Comparison of ENCODE assay signal across 9 mouse cellular contexts in genomic region chr15:62500966-62501365, GRCm38 (mm10).
A peak's percentile ranks its signal among the peaks of the same experiment; 100 is the strongest.
DNase-seq lines count a peak whose midpoint lies in the region; ATAC-seq lines count a peak whose summit lies in the region.
"Had no signal": no experiment of that assay in that cellular context is flagged by ENCODE, and none has a peak within 500 bp of the region (broad histone marks: within the 10 kb centered on the region; RNA-seq: fewer than 3 reads in every experiment).

No protein-coding gene starts in this region.

- H3K27me3 ChIP-seq in heart, embryonic 12.5 days (replicated peaks), result no peaks in the 10 kb centered on the region
- no peaks in the 10 kb centered on the region for H3K27me3 ChIP-seq in forebrain, embryonic 15.5 days

- no peak for ATAC-seq in heart, embryonic 12.5 days (ENCODE audit: insufficient number of reproducible peaks, low FRiP score)
- ATAC-seq in forebrain, embryonic 15.5 days (replicated peaks), result no peak

- H3K4me1 ChIP-seq in heart, embryonic 12.5 days (replicated peaks), result peaks cover 10% of the 10 kb centered on the region
- peaks cover 5% of the 10 kb centered on the region for H3K4me1 ChIP-seq in forebrain, embryonic 15.5 days

- H3K4me2 ChIP-seq in heart, embryonic 12.5 days, result no peak overlapping the region
- H3K4me2 ChIP-seq in forebrain, embryonic 15.5 days (replicated peaks), result no peak overlapping the region

- no peaks in the 10 kb centered on the region for H3K9me3 ChIP-seq in heart, embryonic 12.5 days (replicated peaks)
- no peaks in the 10 kb centered on the region for H3K9me3 ChIP-seq in forebrain, embryonic 15.5 days

- no peak overlapping the region for H3K4me3 ChIP-seq in heart, embryonic 12.5 days
- H3K4me3 ChIP-seq in forebrain, embryonic 15.5 days, result no peak overlapping the region

- no peak overlapping the region for H3K9ac ChIP-seq in heart, embryonic 12.5 days
- no peak overlapping the region for H3K9ac ChIP-seq in forebrain, embryonic 15.5 days (replicated peaks)

- H3K27ac ChIP-seq in heart, embryonic 12.5 days (ENCODE audit: poor library complexity, severe bottlenecking), result no peak overlapping the region
- no peak overlapping the region for H3K27ac ChIP-seq in forebrain, embryonic 15.5 days (replicated peaks)

- peak; percentile 24 for DNase-seq in heart, adult 8-10 months (ENCODE audit: low spot score)
- DNase-seq in adrenal gland, postnatal 14 days, result peak; percentile 21
- peak; percentile 89 for DNase-seq in kidney, adult 11 months
- peak; percentile 44 for DNase-seq in lung, postnatal 25 days (ENCODE audit: low spot score)
- no peak for DNase-seq in spleen, adult 12 weeks (ENCODE audit: low spot score)
- DNase-seq in thymus, adult 18-20 months, result no peak
- DNase-seq: cerebellum, adult 11-12 months had no signal

- H3K36me3 ChIP-seq in heart, embryonic 12.5 days, result no peaks in the 10 kb centered on the region
- H3K36me3 ChIP-seq in forebrain, embryonic 15.5 days, result no peaks in the 10 kb centered on the region

- 53% methylated on average over 4 of the region's 4 CpGs for WGBS in heart, embryonic 12.5 days
- 81% methylated on average over 4 of the region's 4 CpGs for WGBS in forebrain, embryonic 15.5 days

Comparison
In these comparisons a context has a peak if more than half of its experiments do, and no peak if none do; other contexts are left out.
1. DNase-seq: peak in heart, adult 8-10 months (single experiment), adrenal gland, postnatal 14 days (single experiment), kidney, adult 11 months (single experiment) and lung, postnatal 25 days (single experiment); none in spleen, adult 12 weeks (single experiment) and thymus, adult 18-20 months (0 of 2).